Mouse (Mus musculus): ENCODE measurements at regions not wholly inside any gene's neighbourhood (a gene's known extent, or its start where the extent isn't known, plus 50 kb on each side); places are given as distances from the start of the nearest gene placed in this dataset.
"Not testable (repeated sequence)": the region's sequence is repeated elsewhere in the genome, so short reads cannot be mapped to it uniquely, and the experiment has no call there.

DNA sequence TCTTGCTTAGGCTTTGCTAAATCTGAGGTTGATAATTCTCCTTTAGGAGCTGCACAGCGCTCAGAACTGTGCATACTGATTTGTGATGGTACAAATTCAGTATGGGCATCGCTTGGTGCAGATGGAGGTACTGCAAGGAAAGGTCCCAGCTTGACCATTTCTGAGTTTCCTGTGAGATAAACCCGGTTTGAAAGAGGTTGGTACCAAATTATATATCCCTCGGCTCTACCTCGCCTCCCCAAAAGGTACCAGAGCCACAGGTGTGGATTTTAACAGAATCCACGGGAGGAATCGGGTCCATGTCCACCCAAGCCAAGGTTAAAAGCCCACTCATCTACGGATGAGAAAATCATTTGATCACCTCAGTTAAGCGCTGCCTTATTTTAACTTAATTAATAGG, 172.5 kb upstream of the Zfp808 start:
- in situ Hi-C loops (cut with MboI; ENCODE audit: unreplicated experiment in 2 of 2) = not testable (repeated sequence)

GRCm38 (mm10) chr13:61978856-61979255, 150.8 kb upstream of the Zfp808 start:
- in situ Hi-C loops (cut with MboI; ENCODE audit: unreplicated experiment in 2 of 2) = not testable (repeated sequence)

DNA sequence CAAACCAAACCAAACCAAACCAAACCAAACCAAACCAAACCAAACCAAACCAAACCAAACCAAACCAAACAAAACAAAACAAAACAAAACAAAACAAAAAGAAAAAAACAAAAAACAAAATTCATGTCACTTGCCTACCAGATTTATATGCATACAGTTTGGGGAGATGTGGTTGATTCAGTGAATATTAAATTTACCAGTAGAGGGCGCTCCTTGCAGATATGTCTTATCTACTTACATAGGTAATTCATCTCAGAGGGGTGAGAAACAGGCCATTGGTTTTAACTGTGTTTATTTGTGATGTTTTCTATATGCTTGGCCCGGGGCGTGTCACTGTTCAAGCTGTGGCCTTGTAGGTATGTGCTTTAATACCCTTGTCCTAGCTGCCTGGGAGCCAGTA, 133.2 kb upstream of the Zfp808 start:
- in situ Hi-C loops (cut with MboI; ENCODE audit: unreplicated experiment in 2 of 2) = not testable (repeated sequence)

DNA sequence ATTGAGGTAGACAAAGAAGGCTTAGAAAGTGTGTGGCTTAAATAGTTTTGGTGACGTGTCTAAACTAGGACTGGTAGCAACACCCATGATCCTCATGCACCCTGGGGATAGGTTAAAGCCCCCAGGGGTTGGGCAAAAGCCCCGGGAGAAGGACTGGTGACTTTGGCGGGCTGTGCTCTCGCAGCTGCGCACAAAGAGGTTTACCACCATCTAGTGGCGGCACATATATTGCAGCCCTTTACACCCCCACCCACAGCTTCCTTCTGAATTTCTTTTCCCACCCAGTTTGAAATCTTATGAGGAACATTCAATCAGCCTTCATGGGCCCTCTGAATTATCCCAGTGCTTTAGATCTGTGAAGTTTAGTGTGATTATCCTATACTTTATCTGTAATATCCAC, 130.9 kb upstream of the Zfp808 start:
- in situ Hi-C loops (cut with MboI; ENCODE audit: unreplicated experiment in 2 of 2) = not testable (repeated sequence)

DNA sequence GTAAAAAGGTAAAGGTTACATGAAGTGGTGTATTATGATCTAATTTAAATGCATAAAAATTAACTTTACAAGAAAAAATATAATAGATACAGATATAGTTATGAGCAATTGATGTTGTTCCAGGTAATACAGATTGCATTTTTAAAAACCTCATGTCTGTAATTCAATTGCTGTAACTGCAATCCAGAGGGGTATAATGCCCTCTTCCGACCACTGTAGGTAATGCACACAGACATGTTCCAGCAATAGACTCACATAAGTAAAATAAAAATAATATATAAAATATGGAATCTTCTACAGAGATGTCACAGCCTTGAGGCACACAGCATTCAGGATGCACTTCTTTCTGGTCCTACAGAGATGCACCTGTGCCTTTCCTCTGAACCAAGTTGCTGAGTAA, 122.4 kb upstream of the Zfp808 start:
- in situ Hi-C loops (cut with MboI; ENCODE audit: unreplicated experiment in 2 of 2) = not testable (repeated sequence)

GRCm38 (mm10) chr13:62015424-62016167, 114.1 kb upstream of the Zfp808 start:
- in situ Hi-C loops (cut with MboI; ENCODE audit: unreplicated experiment in 2 of 2) = not testable (repeated sequence)

DNA sequence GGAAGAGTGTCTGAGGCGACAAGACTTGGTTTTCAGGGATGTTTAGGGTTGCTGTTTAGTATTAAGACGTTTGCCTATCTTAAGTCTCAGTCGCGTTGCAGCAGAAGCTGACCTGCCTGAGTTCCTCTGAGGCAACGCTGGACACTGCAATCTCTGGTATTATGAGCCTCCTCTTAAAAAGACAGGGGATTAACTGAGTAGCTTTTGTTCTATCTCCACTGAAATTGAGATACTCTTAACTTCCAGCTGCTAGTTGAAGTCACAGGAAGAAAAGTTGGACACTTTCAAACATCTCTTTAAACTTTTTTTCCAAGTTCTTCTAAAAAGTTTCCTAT, 113.6 kb upstream of the Zfp808 start:
- in situ Hi-C loops (cut with MboI; ENCODE audit: unreplicated experiment in 2 of 2) = not testable (repeated sequence)

DNA sequence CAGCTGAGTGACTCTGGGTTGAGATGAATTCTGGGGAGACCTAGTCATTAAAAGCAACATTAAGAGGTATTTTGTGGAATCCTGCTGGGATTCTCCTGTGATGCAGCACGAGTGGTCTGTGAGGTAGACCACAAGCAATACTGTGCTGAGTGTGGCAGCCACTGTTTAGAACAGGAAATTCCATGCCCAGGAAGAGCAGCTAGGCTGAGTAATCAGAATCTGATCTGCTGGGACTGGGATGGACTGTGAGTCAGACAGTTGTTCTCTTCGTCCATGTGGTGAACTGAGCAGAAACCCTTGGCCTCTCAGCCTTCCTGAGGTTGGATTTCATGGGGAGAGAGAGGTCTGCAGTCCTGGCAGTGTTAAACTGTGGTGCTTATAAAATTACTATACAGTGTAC, 92.0 kb upstream of the Zfp808 start:
- in situ Hi-C loops (cut with MboI; ENCODE audit: unreplicated experiment in 2 of 2) = loop anchor here in 1 of 2 experiments (10.0 kb wide), 1 partner anchor 193 kb away; no protein-coding TSS in a partner anchor

DNA sequence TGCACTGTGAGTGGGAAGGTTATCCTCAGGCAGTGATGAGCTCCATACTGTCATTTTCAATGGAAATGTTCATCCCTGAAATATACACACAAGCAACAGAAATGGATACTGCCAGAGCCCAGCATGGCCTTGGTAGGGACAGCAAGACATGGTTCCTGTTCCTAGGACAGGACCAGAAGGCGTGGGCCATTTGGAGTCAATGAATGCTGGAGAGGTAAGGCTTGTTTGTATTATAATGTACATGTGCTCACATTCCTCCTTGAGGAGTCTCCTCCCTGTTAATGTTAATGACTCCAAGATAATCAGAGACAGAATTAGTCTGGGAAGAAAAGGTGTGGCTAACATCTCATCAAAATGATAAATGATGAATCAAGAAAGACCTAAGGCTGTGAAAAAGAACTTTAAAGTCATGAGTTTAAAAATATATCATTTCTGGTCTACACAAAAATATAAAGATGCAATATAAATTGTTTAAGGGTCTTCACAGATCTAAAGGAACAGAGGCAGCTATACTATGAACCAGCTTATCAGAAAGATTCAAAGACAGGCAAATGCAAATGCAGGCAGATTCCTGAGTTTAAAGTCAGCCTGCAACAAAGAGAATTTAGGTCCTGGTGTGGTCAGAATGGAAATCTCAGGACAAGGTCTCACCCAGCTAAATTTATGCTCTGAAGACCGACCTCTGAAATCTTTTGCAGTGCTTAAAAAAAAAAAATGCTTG, 51.6 kb upstream of the Zfp808 start:
- in situ Hi-C loops (cut with MboI; ENCODE audit: unreplicated experiment in 2 of 2) = not testable (repeated sequence)

GRCm38 (mm10) chr13:62078893-62079292, 50.8 kb upstream of the Zfp808 start:
- in situ Hi-C loops (cut with MboI; ENCODE audit: unreplicated experiment in 2 of 2) = not testable (repeated sequence)
